Mouse (Mus musculus) embryonic fibroblast, embryonic 13.5 days (primary cell): Measurements from ENCODE around the gene Pdk4.

Source experiments
- CTCF ChIP-seq: IDR thresholded peaks from 2 replicates; pipeline ENCODE4 v1.5.1; 2011; ENCODE audit warnings: mild to moderate bottlenecking, control low read depth, low read length, moderate library complexity, borderline replicate concordance; ENCODE audit not compliant: insufficient read depth
- POLR2A ChIP-seq: IDR thresholded peaks from 2 replicates; pipeline ENCODE4 v1.6.1; 2011; ENCODE audit warnings: low read depth, mild to moderate bottlenecking, control low read depth, low read length, moderate library complexity

- TF ChIP-seq CTCF = no peak
- no peak for TF ChIP-seq POLR2A
Measured at GRCm38 (mm10) chr6:5442316-5443085, 53.6 kb downstream of the Pdk4 start.
